Mouse (Mus musculus): ENCODE measurements at regions not wholly inside any gene's neighbourhood (a gene's known extent, or its start where the extent isn't known, plus 50 kb on each side); places are given as distances from the start of the nearest gene placed in this dataset.

DNA sequence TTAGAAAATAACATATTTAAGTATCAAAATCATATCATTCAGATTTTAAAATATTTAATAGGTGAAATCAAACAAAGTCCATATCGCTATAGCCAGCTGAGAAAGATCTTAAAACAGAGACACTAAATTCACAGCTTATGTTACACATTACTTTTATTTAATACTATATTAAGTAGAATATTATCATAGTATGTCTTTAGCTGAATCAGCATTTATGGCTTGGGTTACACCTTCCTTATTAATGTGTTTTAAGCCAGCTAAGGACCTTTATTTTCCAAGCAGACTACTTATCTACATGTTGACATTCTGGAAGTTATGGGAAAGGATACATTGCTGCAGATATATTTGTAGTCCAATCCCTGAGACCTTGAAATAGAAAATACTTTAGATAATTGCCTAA is 684.9 kb upstream of the Adgrl4 start:
- no peak for DNase-seq (ENCODE audit: low read depth, low spot score)

DNA sequence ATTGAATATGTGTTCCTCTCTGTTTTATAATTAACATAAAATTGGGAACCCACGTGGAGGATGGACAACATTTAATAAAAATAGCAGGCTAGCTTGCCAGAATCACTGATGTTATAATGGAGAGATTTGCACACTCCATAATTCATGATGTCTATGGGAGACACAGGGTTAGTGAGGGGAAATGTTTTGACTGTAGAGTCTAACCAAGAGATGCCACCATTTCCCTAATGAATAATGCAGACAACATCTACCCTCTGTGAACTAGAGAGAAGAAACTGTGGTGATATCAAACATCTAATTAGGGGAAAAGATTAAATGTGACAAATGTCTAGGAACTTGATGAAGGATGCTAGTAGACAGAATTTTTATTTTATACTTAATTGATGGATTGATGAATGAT is 677.8 kb upstream of the Adgrl4 start:
- DNase-seq (ENCODE audit: low read depth, low spot score), result no peak

DNA sequence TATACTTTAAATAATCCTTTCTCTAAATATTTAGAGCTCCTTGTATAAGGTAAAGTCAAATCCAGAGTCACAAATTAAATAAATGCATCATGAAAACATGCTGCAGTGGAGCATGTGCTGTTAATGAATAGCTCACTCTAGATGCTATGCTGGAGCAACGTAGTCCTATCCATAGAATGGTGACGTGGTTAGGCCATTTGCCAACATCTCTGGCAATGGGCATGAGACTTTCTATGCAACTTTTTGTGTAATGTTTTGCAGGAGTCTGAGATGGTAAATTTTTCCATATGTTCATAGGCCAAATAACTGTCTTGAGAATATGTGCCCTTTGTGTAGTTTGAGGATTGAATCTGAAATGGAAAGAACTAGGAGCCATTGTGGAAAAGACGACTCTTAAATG is 653.1 kb upstream of the Adgrl4 start:
- no peak for DNase-seq (ENCODE audit: low read depth, low spot score)

DNA sequence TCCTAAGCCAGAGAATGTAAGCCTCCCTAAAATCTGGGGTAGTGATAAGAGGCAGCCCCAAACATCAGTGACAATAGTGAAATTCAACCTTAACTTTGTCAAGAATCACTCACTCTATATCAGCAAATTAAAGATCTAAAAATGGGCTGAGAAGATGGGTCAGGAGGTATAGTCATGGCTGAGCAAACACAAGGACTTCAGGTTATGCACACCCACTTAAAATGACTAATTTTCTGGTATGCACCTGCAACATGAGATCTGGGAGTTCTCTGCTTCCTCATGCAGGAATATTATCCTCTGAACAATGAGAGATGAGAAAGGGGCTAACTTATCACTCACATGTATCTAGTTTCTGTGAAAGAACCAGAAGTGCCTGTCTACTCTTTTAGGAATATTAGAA is 619.9 kb upstream of the Adgrl4 start:
- no peak for DNase-seq (ENCODE audit: low read depth, low spot score)

DNA sequence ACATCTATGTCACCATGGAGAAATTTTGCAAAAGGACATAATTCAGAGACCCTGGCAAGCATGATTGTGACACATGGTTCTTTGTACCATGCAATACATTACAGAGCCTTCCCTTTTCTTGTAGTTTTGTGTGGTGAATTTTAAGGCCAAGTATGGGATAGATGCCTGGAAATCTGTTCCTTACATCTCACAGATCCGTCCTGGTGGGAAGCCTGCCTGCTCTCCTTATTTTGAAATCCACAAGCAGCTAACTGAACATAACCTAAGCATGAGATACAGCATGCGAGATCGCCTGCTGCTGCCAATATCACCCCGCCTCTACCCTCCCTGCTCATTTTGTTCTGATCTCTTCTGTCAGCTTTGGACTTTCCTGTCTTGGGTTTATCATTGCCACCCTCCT is 618.3 kb upstream of the Adgrl4 start:
- DNase-seq (ENCODE audit: low read depth, low spot score), result no peak

DNA sequence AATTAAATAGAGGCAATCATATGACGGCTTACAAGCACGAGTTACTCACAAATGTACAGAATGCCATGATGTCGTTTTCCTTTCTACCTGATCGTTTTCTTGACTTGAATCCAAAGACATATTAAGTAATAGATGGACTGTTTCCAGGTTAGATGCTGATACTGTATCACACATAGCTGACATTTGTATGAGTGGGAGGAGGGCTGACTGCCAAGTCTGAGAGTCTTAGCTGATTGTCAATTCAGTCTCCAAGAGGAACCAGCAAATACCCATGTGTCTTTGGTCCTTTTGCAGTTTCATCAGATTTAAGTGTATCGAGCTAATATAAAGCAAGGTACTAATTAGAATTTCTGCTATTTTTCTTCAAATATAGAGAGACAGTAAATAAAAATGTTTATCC is 617.6 kb upstream of the Adgrl4 start:
- DNase-seq (ENCODE audit: low read depth, low spot score), result no peak

DNA sequence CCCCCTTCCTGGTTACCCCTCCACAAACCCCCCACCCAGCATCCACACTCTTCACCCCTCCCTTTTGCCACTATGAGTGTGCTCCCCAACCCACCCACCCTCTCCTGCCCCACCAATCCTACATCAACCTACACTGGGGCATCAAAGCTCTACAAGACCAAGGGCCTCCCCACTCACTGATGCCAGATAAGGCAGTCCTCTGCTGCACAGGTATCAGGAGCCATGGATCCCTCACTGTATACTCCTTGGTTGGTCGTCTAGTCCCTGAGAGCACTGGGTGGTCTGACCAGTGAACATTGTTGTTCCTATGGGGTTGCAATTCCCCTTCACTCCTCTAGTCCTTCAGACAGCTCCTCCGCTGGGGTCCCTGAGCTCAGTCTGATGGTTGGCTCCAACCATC is 591.7 kb upstream of the Adgrl4 start:
- no peak for DNase-seq (ENCODE audit: low read depth, low spot score)

DNA sequence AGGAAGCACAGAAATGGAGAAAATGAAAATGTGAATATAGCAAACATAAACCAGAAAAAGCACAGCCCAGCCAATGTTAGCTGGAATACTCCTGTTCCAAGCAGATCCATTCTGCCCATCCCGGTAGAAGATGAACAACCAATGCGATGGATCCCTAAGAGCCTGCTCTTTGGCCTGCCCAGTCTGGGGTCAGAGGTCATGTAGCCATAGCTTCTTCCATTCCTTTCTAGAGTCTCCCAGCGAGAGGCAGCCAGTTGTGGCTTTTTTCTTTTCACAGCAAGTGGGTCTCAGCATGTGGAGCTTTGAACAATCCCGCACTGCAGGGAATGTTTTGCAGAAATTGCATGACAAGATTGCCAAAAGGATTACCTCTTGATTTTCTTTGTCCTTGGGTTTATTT is 585.6 kb upstream of the Adgrl4 start:
- DNase-seq (ENCODE audit: low read depth, low spot score), result no peak

DNA sequence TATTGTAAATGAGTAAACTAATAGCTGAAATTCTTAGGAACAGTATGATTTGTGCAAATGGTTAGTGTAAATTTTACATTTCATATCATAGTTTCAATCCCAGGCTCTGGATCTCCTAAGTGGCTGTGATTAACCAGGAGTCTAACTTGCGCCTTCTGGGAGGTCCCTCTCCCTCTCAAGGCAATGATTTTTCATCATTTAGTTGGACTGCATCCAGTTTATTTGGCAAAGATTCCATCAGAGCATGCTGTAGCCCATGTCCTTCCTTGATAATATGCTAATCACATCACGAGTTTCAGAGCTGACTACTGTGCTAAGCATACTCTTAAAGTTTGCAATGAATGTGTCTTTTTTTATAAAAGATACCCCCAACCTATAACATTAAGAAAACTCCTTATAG is 541.0 kb upstream of the Adgrl4 start:
- no peak for DNase-seq (ENCODE audit: low read depth, low spot score)

DNA sequence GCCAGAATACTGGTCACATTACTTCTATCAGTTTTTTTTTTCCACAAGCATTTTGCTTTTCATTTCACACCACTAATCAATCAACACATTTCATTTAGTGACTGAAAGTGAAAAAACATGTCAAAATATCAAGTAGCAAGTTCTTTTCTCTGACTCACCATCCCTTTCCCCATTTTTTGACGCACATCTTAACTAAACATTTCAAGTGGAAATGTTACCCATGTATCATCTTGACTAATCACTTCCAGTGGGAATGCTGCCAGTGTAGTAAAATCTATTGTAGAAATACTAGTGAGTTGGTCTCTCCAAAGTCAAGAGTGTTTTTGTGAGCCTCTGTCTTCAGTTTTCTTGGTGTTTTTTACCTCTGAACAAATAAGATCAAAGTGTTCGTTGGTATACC is 527.6 kb upstream of the Adgrl4 start:
- DNase-seq (ENCODE audit: low read depth, low spot score), result no peak

DNA sequence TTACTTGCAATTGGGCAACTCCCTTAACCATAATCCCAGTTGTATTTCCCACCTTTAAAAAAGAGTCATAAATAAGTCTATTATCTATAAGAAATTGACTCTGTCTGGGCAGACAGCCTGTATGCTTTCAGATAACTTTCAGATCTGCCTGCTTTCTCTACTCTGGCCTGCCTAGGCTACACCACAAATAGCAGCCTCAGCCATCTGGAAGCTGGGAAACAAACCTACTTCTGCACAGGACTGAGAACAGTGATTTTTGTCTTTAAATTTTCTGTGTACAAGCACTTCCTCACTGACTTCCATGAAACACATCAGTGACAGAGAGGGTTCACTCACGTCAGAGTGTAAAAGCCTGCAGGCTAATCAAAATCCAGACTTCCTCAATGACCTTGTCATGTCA is 482.8 kb upstream of the Adgrl4 start:
- no peak for DNase-seq (ENCODE audit: low read depth, low spot score)

DNA sequence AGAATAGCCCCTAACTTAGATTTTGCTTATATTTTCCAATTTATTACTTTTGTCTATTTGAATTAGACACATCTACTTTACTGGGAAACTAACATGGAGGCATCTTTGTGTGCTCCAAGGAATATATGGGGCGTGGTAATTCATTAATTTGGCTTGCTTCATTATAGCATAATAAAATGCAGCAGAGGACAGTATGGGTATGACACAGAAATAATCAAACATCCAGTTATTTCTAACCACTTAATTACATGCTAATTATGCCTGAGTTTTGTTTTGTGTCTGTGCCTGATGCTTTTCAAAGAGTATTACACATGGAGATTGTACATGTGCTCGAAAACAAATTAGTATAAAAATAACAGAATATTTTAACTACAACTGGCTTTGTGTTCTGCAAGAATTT is 438.0 kb upstream of the Adgrl4 start:
- DNase-seq (ENCODE audit: low read depth, low spot score), result no peak

DNA sequence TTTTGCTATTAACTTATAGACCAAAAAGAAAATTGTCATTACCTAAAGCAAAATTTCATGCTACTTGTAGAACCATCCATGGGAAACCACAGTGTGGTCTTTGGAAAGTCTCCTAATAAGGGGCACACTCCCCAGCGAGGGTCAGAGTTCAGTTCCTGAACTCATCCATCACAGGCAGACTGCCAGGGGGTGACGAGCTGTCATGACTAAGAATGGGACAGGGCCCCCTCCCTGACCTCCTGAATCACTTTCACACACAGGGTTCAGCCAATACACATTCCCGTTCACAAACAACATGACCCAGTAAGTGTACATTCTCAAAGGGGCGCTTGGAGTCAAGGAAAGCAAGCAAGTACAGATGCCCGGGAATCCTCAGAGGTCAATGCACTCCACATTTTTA is 437.5 kb upstream of the Adgrl4 start:
- DNase-seq (ENCODE audit: low read depth, low spot score), result no peak

DNA sequence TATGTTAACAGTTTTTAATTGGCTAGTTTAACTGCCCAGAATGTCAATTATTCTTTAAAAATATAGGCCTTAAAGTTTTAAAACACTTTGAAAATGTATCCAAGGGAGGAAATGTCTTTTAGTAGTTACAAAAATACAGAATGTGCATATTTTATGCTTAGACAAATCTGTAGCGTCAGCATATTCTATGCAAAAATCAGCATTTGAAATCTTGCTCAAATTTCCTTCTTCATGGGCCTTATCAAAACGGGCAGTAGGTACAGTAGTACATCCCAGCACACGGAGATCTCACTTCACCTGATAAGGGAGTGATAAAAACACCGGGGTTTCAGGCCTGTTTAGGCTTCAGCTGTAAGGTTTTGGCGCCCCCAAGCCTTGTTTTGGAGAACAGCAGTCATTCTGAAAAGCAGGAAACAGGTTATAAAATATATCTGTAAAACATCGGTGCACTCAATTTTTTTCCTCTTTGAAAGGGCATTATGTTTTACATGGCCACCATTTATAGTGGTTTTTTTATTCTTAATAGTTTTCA is 435.7 kb upstream of the Adgrl4 start:
- DNase-seq (ENCODE audit: low read depth, low spot score), result no peak

DNA sequence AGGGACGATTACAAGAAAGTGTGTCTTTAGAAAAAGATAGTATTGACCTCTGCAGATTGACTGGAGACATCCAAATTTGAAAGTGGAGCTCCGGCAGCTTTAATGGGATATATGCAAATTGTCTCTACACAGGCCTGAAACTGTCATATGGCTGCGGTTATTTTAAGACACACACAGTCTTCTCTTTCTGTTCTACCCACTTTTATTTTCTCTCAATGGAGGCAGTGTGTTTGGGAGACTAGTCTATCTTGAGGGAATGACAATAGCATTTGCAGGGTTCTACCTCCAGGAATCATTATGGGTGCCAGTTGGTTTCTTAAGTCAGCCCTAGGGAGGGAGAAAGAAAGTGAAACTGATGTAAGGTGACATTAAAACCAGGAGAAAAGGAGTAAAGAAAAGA is 434.2 kb upstream of the Adgrl4 start:
- DNase-seq (ENCODE audit: low read depth, low spot score), result no peak

DNA sequence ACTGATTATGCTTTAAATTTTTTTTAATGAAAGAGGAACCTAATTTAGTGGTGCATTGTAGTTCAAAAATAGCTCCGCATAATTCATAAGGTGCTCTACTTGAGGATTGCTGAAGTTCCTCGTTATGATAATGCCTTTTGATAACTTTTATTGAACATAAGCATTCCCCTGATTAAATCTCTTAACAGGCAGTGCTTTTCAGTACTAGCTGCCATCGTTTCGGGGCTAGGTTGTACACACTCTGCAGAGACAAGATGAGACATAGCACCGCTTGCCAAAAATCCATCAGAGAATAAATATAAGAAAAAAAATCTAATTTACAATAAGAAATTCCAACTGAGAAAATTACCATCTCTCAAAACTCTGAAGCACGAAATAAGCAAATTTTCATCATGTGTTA is 433.7 kb upstream of the Adgrl4 start:
- no peak for DNase-seq (ENCODE audit: low read depth, low spot score)

DNA sequence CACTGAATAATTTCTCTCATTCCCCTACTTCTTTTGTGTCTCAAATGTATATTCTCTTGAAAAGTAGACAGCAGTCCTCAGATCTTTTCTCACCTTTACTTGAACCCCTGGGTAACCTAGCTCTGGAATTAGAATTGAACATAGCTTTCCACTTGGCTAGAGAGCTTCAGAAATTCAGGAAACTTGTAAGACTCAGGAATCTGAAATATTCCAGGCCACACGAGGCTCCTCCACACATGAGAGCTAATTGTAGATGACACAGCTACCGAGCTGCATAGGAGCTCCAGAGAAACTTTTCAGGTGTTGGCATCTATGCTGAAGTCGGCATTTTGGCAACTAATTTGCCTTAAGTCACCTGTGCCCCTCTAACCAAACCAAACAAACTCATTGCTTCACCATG is 417.7 kb upstream of the Adgrl4 start:
- DNase-seq (ENCODE audit: low read depth, low spot score), result no peak

DNA sequence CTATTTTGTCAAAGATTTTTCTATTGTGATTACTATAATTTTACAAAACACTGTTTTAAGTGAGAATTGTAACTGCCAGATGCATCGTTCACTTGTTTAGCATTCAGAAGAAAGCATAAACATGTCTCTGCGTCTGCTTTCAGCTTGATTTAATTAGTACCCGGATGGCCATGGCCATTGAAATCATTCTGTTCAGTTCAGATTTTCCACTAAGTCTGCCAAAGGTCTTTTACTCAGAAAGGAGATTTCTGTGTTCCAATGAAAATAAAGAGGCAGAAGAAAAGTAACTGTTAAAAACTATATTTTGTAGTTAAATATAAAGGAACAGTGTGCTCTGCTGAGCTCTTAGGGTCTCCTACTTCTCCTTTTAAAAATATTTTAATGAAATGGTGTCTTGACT is 380.2 kb upstream of the Adgrl4 start:
- no peak for DNase-seq (ENCODE audit: low read depth, low spot score)

DNA sequence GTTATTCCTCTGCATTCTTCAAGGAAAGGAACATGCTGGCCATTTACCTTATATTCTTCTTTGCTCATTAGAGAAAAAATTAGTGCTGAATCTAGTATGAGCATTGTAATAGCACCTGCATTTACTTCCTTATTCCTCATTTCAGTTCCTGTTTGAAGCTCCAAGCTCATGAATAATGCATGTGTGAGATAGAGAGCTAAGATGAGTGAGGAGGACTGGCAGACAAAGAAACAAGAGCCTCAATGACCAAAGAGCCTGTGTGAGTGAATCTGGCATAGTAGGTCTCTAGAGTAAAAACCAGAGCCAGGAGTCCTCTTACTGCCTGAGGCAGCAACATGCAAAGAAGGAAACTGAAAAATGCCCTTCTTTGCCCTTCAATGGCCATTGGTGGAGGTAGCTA is 365.4 kb upstream of the Adgrl4 start:
- DNase-seq (ENCODE audit: low read depth, low spot score), result no peak

DNA sequence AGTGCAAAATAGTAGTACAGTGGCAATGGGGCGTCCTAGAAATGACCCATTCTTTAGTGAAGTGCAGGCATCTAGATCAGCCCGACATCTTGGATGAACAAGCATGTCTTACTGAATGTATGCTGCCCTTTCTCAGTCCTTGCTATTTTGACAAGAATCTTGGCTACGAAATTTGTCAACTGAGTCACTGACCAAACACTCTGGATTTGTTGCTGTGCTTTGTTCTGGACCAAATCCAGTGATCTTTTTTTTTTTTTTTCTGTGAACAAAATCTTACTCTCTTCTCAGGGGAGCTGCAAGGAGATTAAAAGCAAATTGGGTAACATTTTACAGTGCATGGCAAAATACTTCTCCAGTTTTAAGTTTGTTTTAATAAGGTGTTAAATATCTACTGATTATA is 320.9 kb upstream of the Adgrl4 start:
- DNase-seq (ENCODE audit: low read depth, low spot score), result no peak

DNA sequence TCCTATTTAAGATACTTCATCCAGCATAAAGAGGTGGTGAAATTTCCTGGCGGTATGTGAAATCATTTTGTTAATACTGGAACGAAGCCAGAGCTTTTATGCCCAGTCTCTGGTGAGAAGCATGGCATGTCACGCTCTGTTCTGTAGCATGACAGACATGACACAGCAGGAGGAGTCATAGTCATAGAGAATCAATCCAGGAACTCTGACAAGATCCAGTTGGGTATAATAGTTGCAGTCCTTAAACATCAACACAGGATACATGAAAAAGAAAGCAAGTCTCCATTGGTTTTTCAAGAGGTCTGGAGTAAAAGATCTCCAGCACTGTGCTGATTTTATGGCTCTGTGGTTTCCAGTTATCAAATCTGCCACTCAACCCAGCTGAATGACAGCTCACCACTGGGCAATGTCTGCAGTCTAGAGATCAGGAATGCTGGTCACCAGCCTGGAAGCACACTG is 320.1 kb upstream of the Adgrl4 start:
- DNase-seq (ENCODE audit: low read depth, low spot score), result no peak

DNA sequence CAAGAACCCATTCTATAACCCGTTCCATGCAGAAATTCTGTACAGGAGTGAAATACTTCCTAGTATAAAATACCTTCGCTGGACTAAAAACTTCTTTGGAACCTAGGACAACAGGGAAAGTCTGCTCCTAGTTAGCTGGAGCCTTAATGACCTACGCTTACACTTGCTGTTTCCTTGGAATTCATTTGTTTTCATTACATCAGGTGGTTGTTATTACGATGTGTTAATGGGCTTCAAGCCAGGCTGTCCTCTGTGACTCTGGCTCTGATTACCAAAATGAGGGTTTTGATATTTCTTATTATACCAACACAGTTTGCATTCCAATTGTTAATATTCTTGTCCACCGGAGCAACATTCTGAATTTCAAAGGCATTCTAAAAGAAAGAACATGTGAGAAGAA is 313.6 kb upstream of the Adgrl4 start:
- DNase-seq (ENCODE audit: low read depth, low spot score), result no peak

DNA sequence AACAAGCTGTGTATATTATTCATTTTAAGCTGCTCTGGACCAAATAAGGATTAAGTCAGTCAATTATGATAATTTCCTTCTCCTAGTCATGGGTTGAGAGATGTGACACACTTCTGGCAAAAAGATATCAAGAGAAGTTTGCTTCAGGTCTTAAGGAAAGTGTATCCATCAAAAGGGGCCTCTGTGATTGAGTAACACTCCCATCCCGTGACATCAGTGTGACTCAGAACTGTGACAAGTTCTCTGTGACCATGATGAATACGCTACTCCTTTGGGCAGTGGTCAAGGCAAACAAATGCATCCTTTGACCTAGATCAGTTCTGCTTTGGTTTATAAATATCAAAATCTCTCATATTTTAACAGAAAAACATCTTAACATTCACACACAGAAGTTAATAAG is 290.8 kb upstream of the Adgrl4 start:
- DNase-seq (ENCODE audit: low read depth, low spot score), result no peak

DNA sequence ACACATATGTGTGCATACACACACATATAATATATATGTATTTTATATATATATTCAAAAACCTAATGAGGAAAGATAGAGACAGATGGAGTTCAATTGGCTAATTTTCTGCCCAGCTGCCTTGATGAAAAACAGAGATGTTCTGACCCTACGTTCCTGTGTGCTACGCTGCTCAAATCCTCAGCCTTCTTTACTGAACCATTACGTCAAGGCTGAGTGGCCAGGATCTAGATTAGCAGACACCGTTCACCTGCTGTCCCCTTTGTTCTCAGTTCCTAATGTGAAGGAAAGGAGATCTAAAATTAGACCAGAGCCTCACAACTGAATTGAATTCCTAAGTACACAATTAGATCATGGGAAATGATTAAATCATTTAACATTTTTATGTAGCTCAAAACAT is 284.3 kb upstream of the Adgrl4 start:
- no peak for DNase-seq (ENCODE audit: low read depth, low spot score)

DNA sequence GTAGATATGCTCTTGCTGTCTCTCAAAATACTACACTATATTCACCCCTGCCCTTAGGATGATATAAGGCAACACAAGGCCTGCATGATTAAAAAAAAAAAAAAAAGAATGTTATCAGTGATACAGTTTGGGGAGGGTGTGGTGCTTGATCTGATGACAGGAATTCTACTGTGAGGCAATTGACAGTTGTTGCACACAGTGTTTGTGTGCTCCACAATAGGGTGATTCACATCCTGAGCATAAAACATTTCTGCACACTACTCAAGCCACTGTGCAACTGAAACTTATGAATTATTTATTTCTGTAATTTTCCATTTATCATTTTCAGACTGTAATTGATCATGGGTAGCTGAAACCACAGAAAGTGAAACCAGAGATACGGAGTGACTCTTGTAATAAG is 277.2 kb upstream of the Adgrl4 start:
- DNase-seq (ENCODE audit: low read depth, low spot score), result no peak

All from CD4-positive, CD25-positive, alpha-beta regulatory T cell, adult 2 months (primary cell).